Mouse (Mus musculus) embryonic facial prominence, embryonic 14.5 days (tissue): ENCODE measurements at regions not wholly inside any gene's neighbourhood (a gene's known extent, or its start where the extent isn't known, plus 50 kb on each side); places are given as distances from the start of the nearest gene placed in this dataset.
A peak's percentile ranks its signal among the peaks of the same experiment; 100 is the strongest.

Experiments
- ATAC-seq: fragments of 200-750 bp; cut with Nextera tagmentation; 2 replicates; pipeline ENCODE4 v1.8.0; 2017; ENCODE audit warnings: low read depth, moderate number of reproducible peaks, moderate TSS enrichment
- DNase-seq: peaks from one replicate; pipeline ENCODE4 v3.0.0-alpha.2; 2015; ENCODE audit warnings: low spot score
- H3K27ac ChIP-seq: fragments of 300-500 bp; sonication (generic); replicated peaks from 2 replicates; pipeline ENCODE4 v1.5.1; 2014; ENCODE audit warnings: low read depth, mild to moderate bottlenecking, low read length, moderate library complexity
- H3K27me3 ChIP-seq: fragments of 300-500 bp; sonication (generic); replicated peaks from 2 replicates; pipeline ENCODE4 v1.6.1; 2014; ENCODE audit warnings: low read length; ENCODE audit not compliant: control insufficient read depth, insufficient read depth
- H3K36me3 ChIP-seq: fragments of 300-500 bp; sonication (generic); 2 replicates; pipeline ENCODE4 v1.6.1; 2014; ENCODE audit warnings: low read length, mixed read lengths; ENCODE audit not compliant: control insufficient read depth, insufficient read depth
- H3K4me1 ChIP-seq: fragments of 300-500 bp; sonication (generic); 2 replicates; pipeline ENCODE4 v1.6.1; 2014; ENCODE audit warnings: antibody characterized with exemption, low read length; ENCODE audit not compliant: control insufficient read depth, insufficient read depth
- H3K4me2 ChIP-seq: fragments of 300-500 bp; sonication (generic); 2 replicates; pipeline ENCODE4 v1.6.1; 2014; ENCODE audit warnings: low read depth, mild to moderate bottlenecking, low read length, moderate library complexity, mixed read lengths
- H3K4me3 ChIP-seq: fragments of 300-500 bp; sonication (generic); 2 replicates; pipeline ENCODE4 v1.5.1; 2014; ENCODE audit warnings: low read depth, mild to moderate bottlenecking, low read length
- H3K9ac ChIP-seq: fragments of 300-500 bp; sonication (generic); 2 replicates; pipeline ENCODE4 v1.6.1; 2014; ENCODE audit warnings: low read depth, mild to moderate bottlenecking, low read length, moderate library complexity, mixed read lengths
- H3K9me3 ChIP-seq: fragments of 300-500 bp; sonication (generic); 2 replicates; pipeline ENCODE4 v1.6.1; 2016; ENCODE audit warnings: low read length; ENCODE audit not compliant: control insufficient read depth
- WGBS: fragments of 180-500 bp; shearing (Covaris S2); extraction: QIAGEN DNeasy Blood & Tissue Kit; methylation state at CpG from one replicate; pipeline ENCODE4 v1.1.7; 2014; 5-methylcytosine and 5-hydroxymethylcytosine counted together

DNA sequence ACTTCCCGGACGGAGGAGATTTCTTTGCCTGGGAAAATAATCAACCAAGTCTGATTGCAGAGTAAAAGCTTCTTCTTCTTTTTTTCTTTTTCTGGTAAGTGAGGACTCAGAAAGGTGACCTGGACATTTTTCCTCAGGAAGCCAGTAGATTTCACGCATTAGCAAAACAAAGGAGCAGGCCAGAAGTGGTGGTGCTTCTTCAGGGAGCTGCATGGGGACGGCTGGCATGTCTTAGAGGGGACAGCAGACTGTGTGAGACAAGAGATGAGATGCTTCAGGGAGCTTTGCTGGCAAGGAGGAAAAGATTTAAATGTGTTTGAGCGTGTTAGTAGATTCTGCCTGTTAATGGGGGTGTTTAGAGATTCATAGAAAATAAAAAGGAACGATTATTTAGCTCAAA is 77.4 kb downstream of the Egln3 start:
- no peak overlapping the region for H3K27ac ChIP-seq

More for the DNA sequence above, 77.4 kb downstream of the Egln3 start:
- ATAC-seq = no peak
- H3K9ac ChIP-seq = no peak overlapping the region
- no peaks in the 10 kb centered on the region for H3K27me3 ChIP-seq
- peak overlapping the region; percentile 19 for H3K4me2 ChIP-seq
- no peaks in the 10 kb centered on the region for H3K9me3 ChIP-seq
- no peaks in the 10 kb centered on the region for H3K36me3 ChIP-seq
- DNase-seq = no peak
- H3K4me1 ChIP-seq = peaks cover 8% of the 10 kb centered on the region; the same call in 1 of the 2 replicates
- WGBS = 56% methylated on average over 6 of the region's 6 CpGs
- H3K4me3 ChIP-seq = no peak overlapping the region
